Mouse (Mus musculus) hindbrain, postnatal 0 days (tissue): Measurements from ENCODE around the gene Ppid. TPM values are rescaled to one million over a fixed set of nuclear protein-coding genes. Genes with fewer than 3 reads are reported as not detected.

Experiments
- ATAC-seq: fragments of 200-750 bp; cut with Nextera tagmentation; 2 replicates; pipeline ENCODE4 v1.8.0; 2017; ENCODE audit warnings: mild to moderate bottlenecking, moderate TSS enrichment, moderate library complexity
- DNase-seq: peaks from one replicate; pipeline ENCODE4 v3.0.0-alpha.2; 2015; ENCODE audit warnings: low spot score
- H3K27ac ChIP-seq: fragments of 300-500 bp; sonication (generic); 2 replicates; pipeline ENCODE4 v1.5.1; 2014; ENCODE audit warnings: mild to moderate bottlenecking
- H3K27me3 ChIP-seq: fragments of 300-500 bp; sonication (generic); 2 replicates; pipeline ENCODE4 v1.6.1; 2014; ENCODE audit warnings: low read length, mixed read lengths; ENCODE audit not compliant: insufficient read depth
- H3K36me3 ChIP-seq: fragments of 300-500 bp; sonication (generic); 2 replicates; pipeline ENCODE4 v1.6.1; 2014; ENCODE audit warnings: low read length, mixed read lengths; ENCODE audit not compliant: insufficient read depth
- H3K4me1 ChIP-seq: fragments of 300-500 bp; sonication (generic); 2 replicates; pipeline ENCODE4 v1.6.1; 2014; ENCODE audit warnings: antibody characterized with exemption, low read length, mixed read lengths; ENCODE audit not compliant: insufficient read depth
- H3K4me2 ChIP-seq: fragments of 300-500 bp; sonication (generic); 2 replicates; pipeline ENCODE4 v1.6.1; 2014; ENCODE audit warnings: low read depth, mild to moderate bottlenecking, low read length, moderate library complexity, mixed read lengths
- H3K4me3 ChIP-seq: fragments of 300-500 bp; sonication (generic); 2 replicates; pipeline ENCODE4 v1.5.1; 2014; ENCODE audit warnings: low read length
- H3K9ac ChIP-seq: fragments of 300-500 bp; sonication (generic); replicated peaks from 2 replicates; pipeline ENCODE4 v1.6.1; 2014; ENCODE audit warnings: mild to moderate bottlenecking, low read length, moderate library complexity, mixed read lengths
- H3K9me3 ChIP-seq: fragments of 300-500 bp; sonication (generic); 2 replicates; pipeline ENCODE4 v1.6.1; 2016; ENCODE audit warnings: low read length, mixed read lengths
- CTCF ChIP-seq: IDR thresholded peaks from 2 replicates; pipeline ENCODE4 v1.5.1; 2016; ENCODE audit warnings: antibody characterized with exemption, control low read depth, low read depth
- WGBS: fragments of 180-500 bp; shearing (Covaris S2); extraction: QIAGEN DNeasy Blood & Tissue Kit; methylation state at CpG from one replicate; pipeline ENCODE4 v1.1.7; 2014; 5-methylcytosine and 5-hydroxymethylcytosine counted together
- polyA plus RNA-seq: library from polyadenylated mRNA; unstranded; fragments of >200 nt; fragmentation: Nextera tagmentation; extraction: Ambion mirVana; gene quantifications from 2 replicates; pipeline ENCODE4 v1.2.1, GENCODE M21; 2015
- total RNA-seq: library from RNA; depleted of rRNA; stranded (reverse); fragments of >200 nt; gene quantifications from 2 replicates; pipeline ENCODE4 v1.2.3, GENCODE M21; 2014; rRNA removed

Ppid gene
- total and polyA plus RNA-seq, 2 experiments from 2014 or later = 44.0 to 117 TPM

GRCm38 (mm10) chr3:79627484-79628181 is 36.5 kb downstream of the Ppid start:
- peak overlapping the region; percentile 65 for H3K4me2 ChIP-seq
- peak; percentile 18 for DNase-seq
- peaks cover 1% of the 10 kb centered on the region; the same call in 1 of the 2 replicates for H3K36me3 ChIP-seq
- TF ChIP-seq CTCF = peak; percentile 63
- no peaks in the 10 kb centered on the region for H3K4me1 ChIP-seq
- whole genome bisulfite sequencing = 22% methylated on average over 10 of the region's 10 CpGs
- peak overlapping the region; percentile 56; the same call in 1 of the 2 replicates for H3K9ac ChIP-seq
- no peaks in the 10 kb centered on the region for H3K27me3 ChIP-seq
- H3K4me3 ChIP-seq = peak overlapping the region; percentile 71
- ATAC-seq = no peak
- no peaks in the 10 kb centered on the region for H3K9me3 ChIP-seq
- no peak overlapping the region for H3K27ac ChIP-seq

GRCm38 (mm10) chr3:79628182-79628560 is 37.0 kb downstream of the Ppid start:
- WGBS = 1% methylated on average over 9 of the region's 9 CpGs
- Histone ChIP-seq H3K36me3 (peaks cover 4% of the 10 kb centered on the region; the same call in 1 of the 2 replicates), H3K9ac (peak overlapping the region; percentile 56), H3K4me3 (peak overlapping the region; percentile 71), H3K4me1 (no peaks in the 10 kb centered on the region), H3K27ac (peak overlapping the region; percentile 74), H3K4me2 (peak overlapping the region; percentile 65), H3K9me3 (0 out of 2 replicates have a peak, but pooled peaks cover 2% of the 10 kb centered on the region), H3K27me3 (no peaks in the 10 kb centered on the region)
- TF ChIP-seq CTCF = peak; percentile 4; the same call in 1 of the 2 replicates
- no peak for ATAC-seq
- peak; percentile 35 for DNase-seq

GRCm38 (mm10) chr3:79628561-79629415 is 37.6 kb downstream of the Ppid start, which contains the start of gene 4930579G24Rik:
Gene 4930579G24Rik, plus strand, starts transcription at chr3:79629079.
- Histone ChIP-seq H3K36me3 (peaks cover 6% of the 10 kb centered on the region), H3K27me3 (no peaks in the 10 kb centered on the region), H3K27ac (peak within 1 kb of the TSS; percentile 91), H3K9ac (peak within 1 kb of the TSS; percentile 61), H3K4me3 (peak within 1 kb of the TSS; percentile 71), H3K4me2 (peak within 1 kb of the TSS; percentile 69), H3K9me3 (0 out of 2 replicates have a peak, but pooled peaks cover 4% of the 10 kb centered on the region), H3K4me1 (no peaks in the 10 kb centered on the region)
- TF ChIP-seq CTCF = no peak; the same call in 1 of the 2 replicates
- ATAC-seq (peak; percentile 99), DNase-seq (peak; percentile 100)
- WGBS = 1% methylated on average over 60 of the region's 60 CpGs

- WGBS = 0% methylated on average over 11 of the region's 11 CpGs
- ATAC-seq = peak; percentile 67
- peak within 1 kb of the TSS; percentile 69 for H3K4me2 ChIP-seq
Observed at GRCm38 (mm10) chr3:79629416-79629730, 38.2 kb downstream of the Ppid start, which contains the start of gene Etfdh. Gene Etfdh, minus strand, starts transcription at chr3:79629500.

GRCm38 (mm10) chr3:79652129-79652528 is 61.0 kb downstream of the Ppid start:
- no peaks in the 10 kb centered on the region for H3K36me3 ChIP-seq
- H3K27ac ChIP-seq = no peak overlapping the region
- no peaks in the 10 kb centered on the region for H3K27me3 ChIP-seq
- no peak overlapping the region for H3K4me2 ChIP-seq
- no peak for ATAC-seq
- no peak overlapping the region for H3K9ac ChIP-seq
- H3K9me3 ChIP-seq = no peaks in the 10 kb centered on the region
- no peak for TF ChIP-seq CTCF
- H3K4me1 ChIP-seq = no peaks in the 10 kb centered on the region
- no peak for DNase-seq
- WGBS = 90% methylated on average over 6 of the region's 6 CpGs
- H3K4me3 ChIP-seq = no peak overlapping the region

More at GRCm38 (mm10) chr3:79629416-79629730, 38.2 kb downstream of the Ppid start, which contains the start of gene Etfdh:
- DNase-seq = peak; percentile 93
- H3K36me3 ChIP-seq = peaks cover 7% of the 10 kb centered on the region
- H3K4me1 ChIP-seq = no peaks in the 10 kb centered on the region
- peak within 1 kb of the TSS; percentile 91 for H3K27ac ChIP-seq
- TF ChIP-seq CTCF = no peak
- H3K9me3 ChIP-seq = 0 out of 2 replicates have a peak, but pooled peaks cover 4% of the 10 kb centered on the region
- peak within 1 kb of the TSS; percentile 61 for H3K9ac ChIP-seq
- H3K27me3 ChIP-seq = no peaks in the 10 kb centered on the region
- H3K4me3 ChIP-seq = peak within 1 kb of the TSS; percentile 71

Other genes starting within 250 kb of the Ppid start
- gene Fnip2, start 23.5 kb upstream of the Ppid start, total RNA-seq = 21.3 and 22.4 TPM in 2 replicates
- 3.5 and 4.6 TPM in 2 replicates for gene Fnip2, start 23.5 kb upstream of the Ppid start, polyA plus RNA-seq
- 3.9 and 6.8 TPM in 2 replicates for gene 4930579G24Rik, start 37.7 kb downstream of the Ppid start, total RNA-seq
- 6.5 and 7.0 TPM in 2 replicates for gene 4930579G24Rik, start 37.7 kb downstream of the Ppid start, polyA plus RNA-seq
- 24.0 and 24.6 TPM in 2 replicates for gene Etfdh, start 38.2 kb downstream of the Ppid start, total RNA-seq
- 45.2 and 46.3 TPM in 2 replicates for gene Etfdh, start 38.2 kb downstream of the Ppid start, polyA plus RNA-seq
- 0.63 and 1.0 TPM in 2 replicates for gene Rxfp1, start 146.5 kb downstream of the Ppid start, total RNA-seq
- 0.20 and 0.40 TPM in 2 replicates for gene Rxfp1, start 146.5 kb downstream of the Ppid start, polyA plus RNA-seq